Comparison of ENCODE assay signal across 20 mouse cellular contexts in genomic region chr5:141137716-141138115, GRCm38 (mm10).
A peak's percentile ranks its signal among the peaks of the same experiment; 100 is the strongest.
DNase-seq lines count a peak whose midpoint lies in the region; ATAC-seq lines count a peak whose summit lies in the region.
"Had no signal": no experiment of that assay in that cellular context is flagged by ENCODE, and none has a peak within 500 bp of the region (broad histone marks: within the 10 kb centered on the region; RNA-seq: fewer than 3 reads in every experiment).

No protein-coding gene starts in this region.

- no peak for ATAC-seq in heart, embryonic 12.5 days (ENCODE audit: insufficient number of reproducible peaks, low FRiP score)
- ATAC-seq in kidney, embryonic 14.5 days (ENCODE audit: low FRiP score, low TSS enrichment): no peak
- ATAC-seq: CD4-positive, CD25-positive, alpha-beta regulatory T cell, adult 4 months; hindbrain, postnatal 0 days; intestine, embryonic 16.5 days; midbrain, embryonic 13.5 days had no signal

- H3K4me2 ChIP-seq in heart, embryonic 12.5 days: no peak overlapping the region
- no peak overlapping the region for H3K4me2 ChIP-seq in kidney, embryonic 14.5 days (replicated peaks; ENCODE audit: low read depth, low read length)
- H3K4me2 ChIP-seq: liver, embryonic 15.5 days; lung, embryonic 15.5 days; midbrain, embryonic 13.5 days had no signal

- H3K36me3 ChIP-seq in heart, embryonic 12.5 days: no peaks in the 10 kb centered on the region
- no peaks in the 10 kb centered on the region for H3K36me3 ChIP-seq in kidney, embryonic 14.5 days (ENCODE audit: control insufficient read depth, insufficient read depth, low read length)
- no peaks in the 10 kb centered on the region for H3K36me3 ChIP-seq in embryonic facial prominence, embryonic 10.5 days (replicated peaks)
- H3K36me3 ChIP-seq: liver, embryonic 15.5 days; lung, embryonic 15.5 days; midbrain, embryonic 13.5 days had no signal

- whole genome bisulfite sequencing in heart, embryonic 12.5 days: 47% methylated on average over 3 of the region's 3 CpGs
- WGBS in kidney, embryonic 14.5 days: 88% methylated on average over 3 of the region's 3 CpGs
- 76% methylated on average over 3 of the region's 3 CpGs for WGBS in embryonic facial prominence, embryonic 10.5 days

- H3K27ac ChIP-seq in heart, embryonic 12.5 days (ENCODE audit: poor library complexity, severe bottlenecking): peak overlapping the region; percentile 37; the same call in 1 of the 2 replicates
- H3K27ac ChIP-seq in kidney, embryonic 14.5 days (ENCODE audit: low read depth, low read length): peak overlapping the region; percentile 7; the same call in 1 of the 2 replicates
- H3K27ac ChIP-seq in embryonic facial prominence, embryonic 10.5 days (replicated peaks): no peak overlapping the region
- H3K27ac ChIP-seq: gastrocnemius, adult 2 months; hindbrain, postnatal 0 days; left cerebral cortex, adult 2 months; liver, embryonic 15.5 days; lung, embryonic 15.5 days; midbrain, embryonic 13.5 days; stomach, postnatal 0 days had no signal

- H3K9ac ChIP-seq in heart, embryonic 12.5 days: no peak overlapping the region
- no peak overlapping the region for H3K9ac ChIP-seq in kidney, embryonic 14.5 days (ENCODE audit: low read depth, low read length)
- H3K9ac ChIP-seq: liver, embryonic 15.5 days; lung, embryonic 15.5 days; midbrain, embryonic 13.5 days had no signal

- H3K4me3 ChIP-seq in heart, embryonic 12.5 days: no peak overlapping the region
- H3K4me3 ChIP-seq in kidney, embryonic 14.5 days (ENCODE audit: low read length): no peak overlapping the region
- H3K4me3 ChIP-seq in embryonic facial prominence, embryonic 10.5 days: no peak overlapping the region
- H3K4me3 ChIP-seq: gastrocnemius, adult 2 months; left cerebral cortex, adult 2 months; liver, embryonic 15.5 days; lung, embryonic 15.5 days; megakaryocyte, embryonic 14.5 days; midbrain, embryonic 13.5 days had no signal

- H3K9me3 ChIP-seq in heart, embryonic 12.5 days (replicated peaks): no peaks in the 10 kb centered on the region
- no peaks in the 10 kb centered on the region for H3K9me3 ChIP-seq in kidney, embryonic 14.5 days (ENCODE audit: control insufficient read depth, low read length)
- no peaks in the 10 kb centered on the region for H3K9me3 ChIP-seq in embryonic facial prominence, embryonic 10.5 days
- H3K9me3 ChIP-seq: liver, embryonic 15.5 days; lung, embryonic 15.5 days; midbrain, embryonic 13.5 days had no signal

- no peaks in the 10 kb centered on the region for H3K27me3 ChIP-seq in heart, embryonic 12.5 days (replicated peaks)
- H3K27me3 ChIP-seq in kidney, embryonic 14.5 days (ENCODE audit: control insufficient read depth, insufficient read depth, low read length): no peaks in the 10 kb centered on the region
- no peaks in the 10 kb centered on the region for H3K27me3 ChIP-seq in embryonic facial prominence, embryonic 10.5 days (replicated peaks; ENCODE audit: low read depth, poor library complexity, severe bottlenecking)
- H3K27me3 ChIP-seq: liver, embryonic 15.5 days; lung, embryonic 15.5 days; megakaryocyte, embryonic 14.5 days; midbrain, embryonic 13.5 days had no signal

- DNase-seq in adrenal gland, postnatal 36 days: peak; percentile 27 to 28
- DNase-seq in adrenal gland, adult 8-10 months: no peak
- DNase-seq in heart, adult 9 months (ENCODE audit: low spot score in 2 of 2): no peak
- DNase-seq in kidney, adult 11 months: no peak
- peak; percentile 4 for DNase-seq in embryonic facial prominence, embryonic 10.5 days (ENCODE audit: low spot score)
- DNase-seq: cerebellum, adult 9-10 months; gastrocnemius, adult 2 months; layer of hippocampus, adult 9-11 months; lung, postnatal 36 days had no signal

- H3K4me1 ChIP-seq in heart, embryonic 12.5 days (replicated peaks): peaks cover 34% of the 10 kb centered on the region
- H3K4me1 ChIP-seq in kidney, embryonic 14.5 days (ENCODE audit: control insufficient read depth, insufficient read depth, low read length): peaks cover 23% of the 10 kb centered on the region
- H3K4me1 ChIP-seq in embryonic facial prominence, embryonic 10.5 days: peaks cover 35% of the 10 kb centered on the region
- H3K4me1 ChIP-seq: liver, embryonic 15.5 days; lung, embryonic 15.5 days; megakaryocyte, embryonic 14.5 days had no signal

Comparison
In these comparisons a context has a peak if more than half of its experiments do, and no peak if none do; other contexts are left out.
1. DNase-seq: peak in adrenal gland, postnatal 36 days (2 of 2) and embryonic facial prominence, embryonic 10.5 days (single experiment); none in adrenal gland, adult 8-10 months (single experiment), heart, adult 9 months (0 of 2) and kidney, adult 11 months (single experiment).